Mouse (Mus musculus) forebrain, embryonic 13.5 days (tissue): Measurements from ENCODE around the gene Cdkal1. TPM values are rescaled to one million over a fixed set of nuclear protein-coding genes. Genes with fewer than 3 reads are reported as not detected.
A peak's percentile ranks its signal among the peaks of the same experiment; 100 is the strongest.

ENCODE experiments used
- ATAC-seq: fragments of 200-750 bp; cut with Nextera tagmentation; 2 replicates; pipeline ENCODE4 v1.8.0; 2017
- H3K27ac ChIP-seq: fragments of 300-500 bp; sonication (generic); 2 replicates; pipeline ENCODE4 v1.5.1; 2015; ENCODE audit warnings: inconsistent platforms, mild to moderate bottlenecking, moderate library complexity
- H3K27me3 ChIP-seq: fragments of 300-500 bp; sonication (generic); 2 replicates; pipeline ENCODE4 v1.6.1; 2015; ENCODE audit warnings: mild to moderate bottlenecking, inconsistent platforms
- H3K36me3 ChIP-seq: fragments of 300-500 bp; sonication (generic); 2 replicates; pipeline ENCODE4 v1.6.1; 2015; ENCODE audit warnings: mild to moderate bottlenecking, inconsistent platforms; ENCODE audit not compliant: poor library complexity, severe bottlenecking
- H3K4me1 ChIP-seq: fragments of 300-500 bp; sonication (generic); 2 replicates; pipeline ENCODE4 v1.6.1; 2015; ENCODE audit warnings: inconsistent platforms
- H3K4me2 ChIP-seq: fragments of 300-500 bp; sonication (generic); 2 replicates; pipeline ENCODE4 v1.6.1; 2015; ENCODE audit warnings: inconsistent platforms, mild to moderate bottlenecking, moderate library complexity
- H3K4me3 ChIP-seq: fragments of 300-500 bp; sonication (generic); 2 replicates; pipeline ENCODE4 v1.5.1; 2015; ENCODE audit warnings: mild to moderate bottlenecking, inconsistent platforms
- H3K9ac ChIP-seq: fragments of 300-500 bp; sonication (generic); 2 replicates; pipeline ENCODE4 v1.6.1; 2015; ENCODE audit warnings: mild to moderate bottlenecking, inconsistent platforms
- H3K9me3 ChIP-seq: fragments of 300-500 bp; sonication (generic); replicated peaks from 2 replicates; pipeline ENCODE4 v1.6.1; 2016; ENCODE audit warnings: inconsistent platforms
- WGBS: fragments of 180-500 bp; shearing (Covaris S2); methylation state at CpG from one replicate; pipeline ENCODE4 v1.1.7; 2015; 5-methylcytosine and 5-hydroxymethylcytosine counted together
- polyA plus RNA-seq: library from polyadenylated mRNA; unstranded; fragments of >200 nt; fragmentation: Nextera tagmentation; extraction: Ambion mirVana; gene quantifications from 2 replicates; pipeline ENCODE4 v1.2.1, GENCODE M21; 2015

Cdkal1 gene
- polyA plus RNA-seq, 1 experiment from 2014 or later = 29.5 TPM

- Histone ChIP-seq H3K27ac (no peak overlapping the region), H3K9ac (no peak overlapping the region), H3K4me3 (no peak overlapping the region), H3K36me3 (no peaks in the 10 kb centered on the region), H3K4me2 (no peak overlapping the region), H3K4me1 (peaks cover 52% of the 10 kb centered on the region), H3K9me3 (no peaks in the 10 kb centered on the region), H3K27me3 (no peaks in the 10 kb centered on the region)
- WGBS = 55% methylated on average over 4 of the region's 4 CpGs
- ATAC-seq = no peak
Observed at GRCm38 (mm10) chr13:29831126-29831525, 24.3 kb downstream of the Cdkal1 start.

GRCm38 (mm10) chr13:29828032-29828431 is 27.4 kb downstream of the Cdkal1 start:
- no peaks in the 10 kb centered on the region for H3K27me3 ChIP-seq
- no peaks in the 10 kb centered on the region for H3K36me3 ChIP-seq
- H3K4me1 ChIP-seq = peaks cover 65% of the 10 kb centered on the region
- H3K4me3 ChIP-seq = no peak overlapping the region
- no peak overlapping the region for H3K4me2 ChIP-seq
- peak overlapping the region; percentile 35 for H3K27ac ChIP-seq
- 17% methylated on average over 1 of the region's 1 CpGs for WGBS
- ATAC-seq = no peak
- H3K9me3 ChIP-seq = no peaks in the 10 kb centered on the region
- no peak overlapping the region for H3K9ac ChIP-seq

- H3K4me3 ChIP-seq = no peak overlapping the region
- H3K4me2 ChIP-seq = no peak overlapping the region
- H3K36me3 ChIP-seq = no peaks in the 10 kb centered on the region
- peak; percentile 16; the same call in 1 of the 2 replicates for ATAC-seq
- no peaks in the 10 kb centered on the region for H3K27me3 ChIP-seq
- H3K9ac ChIP-seq = 0 out of 2 replicates have a peak overlapping the region, but pooled peaks have one; percentile 23
- peak overlapping the region; percentile 75 for H3K27ac ChIP-seq
- H3K9me3 ChIP-seq = no peaks in the 10 kb centered on the region
- peaks cover 58% of the 10 kb centered on the region for H3K4me1 ChIP-seq
- WGBS = 42% methylated on average over 2 of the region's 2 CpGs
Observed at GRCm38 (mm10) chr13:29826469-29826868, 29.0 kb downstream of the Cdkal1 start.

- Histone ChIP-seq H3K27me3 (no peaks in the 10 kb centered on the region), H3K27ac (peak overlapping the region; percentile 75), H3K9me3 (no peaks in the 10 kb centered on the region), H3K4me1 (peaks cover 53% of the 10 kb centered on the region), H3K4me3 (no peak overlapping the region), H3K4me2 (no peak overlapping the region), H3K9ac (0 out of 2 replicates have a peak overlapping the region, but pooled peaks have one; percentile 23), H3K36me3 (no peaks in the 10 kb centered on the region)
- no peak for ATAC-seq
Observed at GRCm38 (mm10) chr13:29826041-29826440, 29.4 kb downstream of the Cdkal1 start.

GRCm38 (mm10) chr13:29824797-29825196 is 30.7 kb downstream of the Cdkal1 start:
- Histone ChIP-seq H3K27me3 (no peaks in the 10 kb centered on the region), H3K4me1 (peaks cover 47% of the 10 kb centered on the region), H3K9ac (0 out of 2 replicates have a peak overlapping the region, but pooled peaks have one; percentile 26), H3K4me2 (no peak overlapping the region), H3K27ac (peak overlapping the region; percentile 89), H3K36me3 (no peaks in the 10 kb centered on the region), H3K4me3 (no peak overlapping the region), H3K9me3 (no peaks in the 10 kb centered on the region)
- ATAC-seq = no peak
- 76% methylated on average over 4 of the region's 4 CpGs for WGBS

- peak; percentile 33 for ATAC-seq
- 60% methylated on average over 8 of the region's 8 CpGs for WGBS
- peaks cover 45% of the 10 kb centered on the region for H3K4me1 ChIP-seq
- H3K36me3 ChIP-seq = no peaks in the 10 kb centered on the region
- H3K27me3 ChIP-seq = no peaks in the 10 kb centered on the region
- no peak overlapping the region for H3K4me3 ChIP-seq
- peak overlapping the region; percentile 89 for H3K27ac ChIP-seq
- H3K9ac ChIP-seq = no peak overlapping the region
- H3K9me3 ChIP-seq = no peaks in the 10 kb centered on the region
- H3K4me2 ChIP-seq = no peak overlapping the region
Observed at GRCm38 (mm10) chr13:29824326-29824725, 31.1 kb downstream of the Cdkal1 start.

GRCm38 (mm10) chr13:29823906-29824305 is 31.6 kb downstream of the Cdkal1 start:
- 28% methylated on average over 9 of the region's 9 CpGs for WGBS
- H3K4me3 ChIP-seq = no peak overlapping the region

GRCm38 (mm10) chr13:29823487-29823886 is 32.0 kb downstream of the Cdkal1 start:
- peak overlapping the region; percentile 89 for H3K27ac ChIP-seq
- peaks cover 50% of the 10 kb centered on the region for H3K4me1 ChIP-seq
- peak; percentile 72 for ATAC-seq
- no peak overlapping the region for H3K9ac ChIP-seq
- H3K4me2 ChIP-seq = no peak overlapping the region
- H3K4me3 ChIP-seq = no peak overlapping the region
- H3K27me3 ChIP-seq = no peaks in the 10 kb centered on the region
- 52% methylated on average over 8 of the region's 8 CpGs for WGBS
- H3K36me3 ChIP-seq = no peaks in the 10 kb centered on the region
- no peaks in the 10 kb centered on the region for H3K9me3 ChIP-seq

More at GRCm38 (mm10) chr13:29823906-29824305, 31.6 kb downstream of the Cdkal1 start:
- no peaks in the 10 kb centered on the region for H3K36me3 ChIP-seq
- peaks cover 46% of the 10 kb centered on the region for H3K4me1 ChIP-seq
- no peak overlapping the region for H3K9ac ChIP-seq
- peak; percentile 97 for ATAC-seq
- no peak overlapping the region for H3K4me2 ChIP-seq
- H3K27ac ChIP-seq = peak overlapping the region; percentile 89
- no peaks in the 10 kb centered on the region for H3K27me3 ChIP-seq
- no peaks in the 10 kb centered on the region for H3K9me3 ChIP-seq

- 97% methylated on average over 9 of the region's 9 CpGs for WGBS
- ATAC-seq = no peak
Observed at GRCm38 (mm10) chr13:29819910-29820583, 35.4 kb downstream of the Cdkal1 start.

GRCm38 (mm10) chr13:29819147-29819546 is 36.3 kb downstream of the Cdkal1 start:
- Histone ChIP-seq H3K36me3 (no peaks in the 10 kb centered on the region), H3K27me3 (no peaks in the 10 kb centered on the region), H3K9ac (no peak overlapping the region), H3K4me3 (no peak overlapping the region), H3K27ac (no peak overlapping the region), H3K9me3 (no peaks in the 10 kb centered on the region), H3K4me2 (no peak overlapping the region), H3K4me1 (peaks cover 18% of the 10 kb centered on the region)
- ATAC-seq = no peak
- 81% methylated on average over 3 of the region's 3 CpGs for WGBS

More at GRCm38 (mm10) chr13:29819910-29820583, 35.4 kb downstream of the Cdkal1 start:
- Histone ChIP-seq H3K9ac (no peak overlapping the region), H3K4me1 (peaks cover 27% of the 10 kb centered on the region), H3K36me3 (no peaks in the 10 kb centered on the region), H3K4me3 (no peak overlapping the region), H3K4me2 (no peak overlapping the region), H3K27ac (no peak overlapping the region), H3K9me3 (no peaks in the 10 kb centered on the region), H3K27me3 (no peaks in the 10 kb centered on the region)

- Histone ChIP-seq H3K27ac (no peak overlapping the region), H3K4me1 (peaks cover 11% of the 10 kb centered on the region; the same call in 1 of the 2 replicates), H3K27me3 (no peaks in the 10 kb centered on the region), H3K36me3 (no peaks in the 10 kb centered on the region), H3K9me3 (no peaks in the 10 kb centered on the region), H3K9ac (no peak overlapping the region), H3K4me3 (no peak overlapping the region), H3K4me2 (no peak overlapping the region)
- WGBS = 80% methylated on average over 2 of the region's 2 CpGs
- ATAC-seq = no peak
Observed at GRCm38 (mm10) chr13:29818314-29818713, 37.2 kb downstream of the Cdkal1 start.

GRCm38 (mm10) chr13:29810780-29811179 is 44.7 kb downstream of the Cdkal1 start:
- peak; percentile 65 for ATAC-seq
- Histone ChIP-seq H3K36me3 (no peaks in the 10 kb centered on the region), H3K4me3 (no peak overlapping the region), H3K4me2 (no peak overlapping the region), H3K27ac (peak overlapping the region; percentile 5; the same call in 1 of the 2 replicates), H3K9me3 (no peaks in the 10 kb centered on the region), H3K4me1 (peaks cover 24% of the 10 kb centered on the region), H3K27me3 (no peaks in the 10 kb centered on the region), H3K9ac (no peak overlapping the region)
- WGBS = 63% methylated on average over 4 of the region's 4 CpGs
